In the genomic region with DNA sequence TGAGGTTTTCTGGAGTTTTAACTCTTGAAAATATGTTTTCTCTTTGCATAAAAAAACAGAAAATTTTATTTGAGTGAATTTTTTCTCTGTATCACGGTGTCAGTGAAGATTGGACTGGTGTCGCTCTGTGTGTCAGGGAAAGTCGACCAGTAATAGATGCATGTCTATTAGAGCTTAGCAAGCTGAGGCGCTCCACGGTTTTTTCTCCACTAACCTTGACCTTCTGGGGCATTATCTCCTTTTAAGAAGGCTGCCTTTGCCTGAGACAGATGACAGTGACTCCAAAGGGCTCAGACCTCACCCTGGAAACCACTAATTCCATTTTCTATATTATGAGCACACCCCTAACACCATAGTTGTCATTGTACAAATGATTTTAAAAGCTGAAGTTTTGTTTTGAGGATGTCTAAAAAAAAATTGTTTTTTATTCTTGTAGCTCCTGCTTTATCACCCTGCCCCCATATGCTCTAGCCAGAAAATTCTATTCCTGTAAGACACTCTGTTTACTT, we compare ENCODE assay signal across 25 mouse cellular contexts.
DNase-seq lines count a peak whose midpoint lies in the region; ATAC-seq and TF ChIP-seq lines count a peak whose summit lies in the region.
"Had no signal": no experiment of that assay in that cellular context is flagged by ENCODE, and none has a peak within 500 bp of the region (broad histone marks: within the 10 kb centered on the region; RNA-seq: fewer than 3 reads in every experiment).

No protein-coding gene starts in this region.

- H3K27me3 ChIP-seq in forebrain, embryonic 14.5 days (replicated peaks; ENCODE audit: control insufficient read depth, insufficient read depth, low read length), result no peaks in the 10 kb centered on the region
- no peaks in the 10 kb centered on the region for H3K27me3 ChIP-seq in midbrain, embryonic 14.5 days (ENCODE audit: control insufficient read depth, insufficient read depth, low read length)
- H3K27me3 ChIP-seq: kidney, embryonic 15.5 days; liver, embryonic 15.5 days; lung, embryonic 15.5 days; megakaryocyte, embryonic 14.5 days; neural tube, embryonic 12.5 days had no signal

- peaks cover 15% of the 10 kb centered on the region for H3K4me1 ChIP-seq in forebrain, embryonic 14.5 days (ENCODE audit: control insufficient read depth, insufficient read depth, low read length)
- H3K4me1 ChIP-seq in midbrain, embryonic 14.5 days (ENCODE audit: control insufficient read depth, insufficient read depth, low read length), result peaks cover 10% of the 10 kb centered on the region
- H3K4me1 ChIP-seq: kidney, embryonic 15.5 days; limb, embryonic 10.5 days; liver, embryonic 15.5 days; lung, embryonic 15.5 days; megakaryocyte, embryonic 14.5 days; neural tube, embryonic 12.5 days had no signal

- H3K36me3 ChIP-seq in forebrain, embryonic 14.5 days (ENCODE audit: control insufficient read depth, insufficient read depth, low read length), result no peaks in the 10 kb centered on the region
- H3K36me3 ChIP-seq in midbrain, embryonic 14.5 days (ENCODE audit: control insufficient read depth, insufficient read depth, low read length), result no peaks in the 10 kb centered on the region
- H3K36me3 ChIP-seq: kidney, embryonic 15.5 days; limb, embryonic 10.5 days; liver, embryonic 15.5 days; lung, embryonic 15.5 days; neural tube, embryonic 12.5 days had no signal

- no peak overlapping the region for H3K4me3 ChIP-seq in left cerebral cortex, adult 2 months
- H3K4me3 ChIP-seq in forebrain, embryonic 14.5 days (ENCODE audit: low read depth, low read length), result no peak overlapping the region
- no peak overlapping the region for H3K4me3 ChIP-seq in midbrain, embryonic 14.5 days (replicated peaks; ENCODE audit: low read depth, low read length)
- H3K4me3 ChIP-seq: gastrocnemius, adult 2 months; kidney, embryonic 15.5 days; limb, embryonic 10.5 days; liver, embryonic 15.5 days; lung, embryonic 15.5 days; megakaryocyte, embryonic 14.5 days; neural tube, embryonic 12.5 days had no signal

- no peak overlapping the region for H3K9ac ChIP-seq in forebrain, embryonic 14.5 days (ENCODE audit: low read length)
- H3K9ac ChIP-seq in midbrain, embryonic 14.5 days (replicated peaks; ENCODE audit: low read length), result no peak overlapping the region
- H3K9ac ChIP-seq: kidney, embryonic 15.5 days; liver, embryonic 15.5 days; lung, embryonic 15.5 days; neural tube, embryonic 12.5 days had no signal

- no peaks in the 10 kb centered on the region for H3K9me3 ChIP-seq in forebrain, embryonic 14.5 days (replicated peaks; ENCODE audit: control insufficient read depth, low read length)
- no peaks in the 10 kb centered on the region for H3K9me3 ChIP-seq in midbrain, embryonic 14.5 days (ENCODE audit: control insufficient read depth, low read length)
- H3K9me3 ChIP-seq: kidney, embryonic 15.5 days; limb, embryonic 10.5 days; liver, embryonic 15.5 days; lung, embryonic 15.5 days; megakaryocyte, embryonic 14.5 days; neural tube, embryonic 12.5 days had no signal

- peak overlapping the region; percentile 24; the same call in 1 of the 2 replicates for H3K27ac ChIP-seq in left cerebral cortex, adult 2 months
- H3K27ac ChIP-seq in forebrain, embryonic 14.5 days (ENCODE audit: low read depth, low read length), result peak overlapping the region; percentile 49
- no peak overlapping the region for H3K27ac ChIP-seq in midbrain, embryonic 14.5 days (replicated peaks; ENCODE audit: low read depth, low read length)
- H3K27ac ChIP-seq: gastrocnemius, adult 2 months; kidney, embryonic 15.5 days; limb, embryonic 10.5 days; liver, embryonic 15.5 days; lung, embryonic 15.5 days; neural tube, embryonic 12.5 days had no signal

- no peak for TF ChIP-seq CTCF in left cerebral cortex, adult 2 months (IDR thresholded peaks at IDR 0.05)

- no peak for ATAC-seq in forebrain, embryonic 14.5 days
- no peak for ATAC-seq in midbrain, embryonic 14.5 days (ENCODE audit: low FRiP score, low TSS enrichment)

- WGBS in forebrain, embryonic 14.5 days, result 52% methylated on average over 5 of the region's 5 CpGs
- 21% methylated on average over 5 of the region's 5 CpGs for WGBS in midbrain, embryonic 14.5 days

- H3K4me2 ChIP-seq in forebrain, embryonic 14.5 days (ENCODE audit: low read length), result no peak overlapping the region
- H3K4me2 ChIP-seq in midbrain, embryonic 14.5 days (ENCODE audit: low read length), result no peak overlapping the region
- H3K4me2 ChIP-seq: kidney, embryonic 15.5 days; liver, embryonic 15.5 days; lung, embryonic 15.5 days; neural tube, embryonic 12.5 days had no signal

- intact Hi-C loops in left cerebral cortex, adult 2 months (cut with DNase I), result no loop called here
- intact Hi-C loops in left cerebral cortex, postnatal 10 days (cut with DNase I), result loop anchor here (5.0 to 10.0 kb wide), 5 partner anchors 185 to 465 kb away; no protein-coding TSS in a partner anchor

- no peak for DNase-seq in left cerebral cortex, adult 2 months (ENCODE audit: extremely low spot score in 1 of 2, low spot score in 2 of 2)
- DNase-seq in left cerebral cortex, postnatal 10 days (ENCODE audit: extremely low spot score in 1 of 2, low spot score in 2 of 2), result no peak
- DNase-seq in embryo, embryonic 11 days, result peak; percentile 17
- no peak for DNase-seq in forebrain, embryonic 14.5 days (ENCODE audit: low spot score)
- peak; percentile 36 for DNase-seq in midbrain, embryonic 14.5 days
- no peak for DNase-seq in right cerebral cortex, postnatal 25 days
- no peak for DNase-seq in cerebellum, postnatal 14 days
- DNase-seq: adrenal gland, adult 8-10 months; cerebellum, adult 18-20 months; cerebellum, postnatal 36 days; gastrocnemius, adult 2 months; heart, postnatal 4 days; kidney, adult 11 months; kidney, postnatal 4 days; liver; lung, postnatal 36 days; right cerebral cortex, adult 18-20 months; thymus, adult 2 months; thymus, postnatal 4 days had no signal

Comparison
In these comparisons a context has a peak if more than half of its experiments do, and no peak if none do; other contexts are left out.
1. DNase-seq: peak in embryo, embryonic 11 days (single experiment) and midbrain, embryonic 14.5 days (single experiment); none in left cerebral cortex, adult 2 months (0 of 2), left cerebral cortex, postnatal 10 days (0 of 2), forebrain, embryonic 14.5 days (single experiment), right cerebral cortex, postnatal 25 days (single experiment) and cerebellum, postnatal 14 days (0 of 2).